Mouse (Mus musculus): ENCODE data around the gene Tkt. TPM values are rescaled to one million over a fixed set of nuclear protein-coding genes. Genes with fewer than 3 reads are reported as not detected.

Tkt gene
- polyA plus RNA-seq, 1 experiment from 2014 or later = 131 TPM

DNA sequence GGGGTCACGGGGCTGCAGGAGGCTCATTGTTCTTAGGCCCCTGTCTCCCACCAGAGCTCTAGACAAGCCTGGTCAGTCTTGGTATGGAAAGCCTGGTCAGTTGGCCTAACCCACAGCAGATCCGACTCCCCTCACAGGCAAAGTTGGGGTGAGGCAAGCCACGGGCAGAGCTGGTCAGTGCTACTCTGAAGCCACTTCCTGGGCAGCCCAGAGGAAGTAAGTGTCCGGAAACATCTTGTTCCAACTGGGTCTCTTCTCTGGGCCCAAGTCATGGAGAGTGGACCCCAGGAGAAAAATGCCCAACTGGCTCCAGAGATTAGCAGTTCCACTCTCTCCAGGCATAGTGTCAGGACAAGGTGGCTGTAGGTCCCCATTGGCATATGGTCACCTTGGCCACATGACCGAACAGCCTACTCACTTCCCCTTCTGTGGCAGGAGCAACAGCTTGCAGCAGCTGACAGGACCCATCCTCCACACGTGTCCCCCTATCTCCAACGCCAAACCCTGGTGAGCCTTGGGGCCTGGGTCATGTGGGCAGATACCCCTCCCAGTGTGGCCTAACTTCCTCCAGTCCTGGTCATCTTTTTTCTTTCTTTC, 71.9 kb downstream of the Tkt start:
- Histone ChIP-seq H3K27me3 (ENCODE audit: control insufficient read depth, insufficient read depth, low read length) (no peaks in the 10 kb centered on the region), H3K27ac (replicated peaks; ENCODE audit: low read depth, low read length) (no peak overlapping the region), H3K4me1 (ENCODE audit: control insufficient read depth, insufficient read depth, low read length) (peaks cover 2% of the 10 kb centered on the region; the same call in 1 of the 2 replicates), H3K9ac (replicated peaks; ENCODE audit: low read length) (no peak overlapping the region), H3K36me3 (replicated peaks; ENCODE audit: control insufficient read depth, insufficient read depth, low read depth, low read length) (no peaks in the 10 kb centered on the region), H3K9me3 (replicated peaks; ENCODE audit: control insufficient read depth, low read length) (no peaks in the 10 kb centered on the region), H3K4me2 (ENCODE audit: low read depth, low read length) (no peak overlapping the region), H3K4me3 (ENCODE audit: low read depth, low read length) (no peak overlapping the region)
- ATAC-seq (replicated peaks; ENCODE audit: insufficient number of reproducible peaks, low FRiP score, low TSS enrichment, low read depth) (no peak), DNase-seq (ENCODE audit: low spot score) (no peak)
- 80% methylated on average over 7 of the region's 7 CpGs for WGBS

DNA sequence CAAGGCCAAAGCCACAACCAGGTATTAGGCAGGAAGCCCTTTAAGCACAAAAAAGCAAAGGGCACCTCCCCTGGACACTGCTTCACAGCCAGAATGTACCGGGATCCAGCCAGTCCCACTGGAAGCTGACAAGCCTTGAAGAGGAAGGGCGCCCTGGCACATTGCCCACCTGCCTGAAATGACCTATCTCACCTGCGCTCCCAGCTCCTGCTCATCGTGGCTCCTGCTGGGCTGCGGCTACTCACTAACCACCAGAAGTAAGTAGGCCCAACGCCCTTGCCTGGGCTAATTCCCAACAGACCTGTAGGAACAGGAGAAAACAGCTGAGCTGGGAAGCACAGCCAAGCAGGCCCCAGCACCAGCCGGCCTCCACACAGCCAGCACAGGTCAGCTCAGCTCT, 74.0 kb downstream of the Tkt start:
- Histone ChIP-seq H3K4me2 (ENCODE audit: low read depth, low read length) (no peak overlapping the region), H3K27me3 (ENCODE audit: control insufficient read depth, insufficient read depth, low read length) (no peaks in the 10 kb centered on the region), H3K9me3 (replicated peaks; ENCODE audit: control insufficient read depth, low read length) (no peaks in the 10 kb centered on the region), H3K4me1 (ENCODE audit: control insufficient read depth, insufficient read depth, low read length) (peaks cover 7% of the 10 kb centered on the region; the same call in 1 of the 2 replicates), H3K27ac (replicated peaks; ENCODE audit: low read depth, low read length) (no peak overlapping the region), H3K9ac (replicated peaks; ENCODE audit: low read length) (no peak overlapping the region), H3K36me3 (replicated peaks; ENCODE audit: control insufficient read depth, insufficient read depth, low read depth, low read length) (no peaks in the 10 kb centered on the region), H3K4me3 (ENCODE audit: low read depth, low read length) (no peak overlapping the region)
- 85% methylated on average over 7 of the region's 7 CpGs for WGBS
- ATAC-seq (replicated peaks; ENCODE audit: insufficient number of reproducible peaks, low FRiP score, low TSS enrichment, low read depth) (no peak), DNase-seq (ENCODE audit: low spot score) (no peak)

DNA sequence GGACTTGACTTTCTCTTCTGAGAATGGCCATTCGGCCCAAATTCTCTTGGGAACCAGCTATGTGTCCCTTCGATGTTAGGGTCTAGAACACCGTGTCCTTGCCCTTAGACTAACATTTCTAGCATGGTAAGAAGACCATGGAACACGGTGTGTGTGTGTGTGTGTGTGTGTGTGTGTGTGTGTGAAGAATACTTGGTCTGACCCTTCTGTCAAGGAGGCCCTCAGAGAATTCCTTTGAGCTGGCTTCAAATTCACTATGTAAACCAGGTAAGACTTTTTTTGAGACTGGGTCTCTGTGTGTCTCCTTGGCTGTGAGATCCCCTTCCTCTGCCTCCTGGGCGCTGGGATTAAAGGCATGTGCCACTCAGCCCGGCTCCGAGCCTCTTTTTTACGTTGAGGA, 74.4 kb downstream of the Tkt start:
- 86% methylated on average over 8 of the region's 8 CpGs for WGBS
- Histone ChIP-seq H3K4me3 (ENCODE audit: low read depth, low read length) (no peak overlapping the region), H3K27ac (replicated peaks; ENCODE audit: low read depth, low read length) (no peak overlapping the region), H3K9me3 (replicated peaks; ENCODE audit: control insufficient read depth, low read length) (no peaks in the 10 kb centered on the region), H3K36me3 (replicated peaks; ENCODE audit: control insufficient read depth, insufficient read depth, low read depth, low read length) (no peaks in the 10 kb centered on the region), H3K4me1 (ENCODE audit: control insufficient read depth, insufficient read depth, low read length) (peaks cover 7% of the 10 kb centered on the region; the same call in 1 of the 2 replicates), H3K4me2 (ENCODE audit: low read depth, low read length) (no peak overlapping the region), H3K27me3 (ENCODE audit: control insufficient read depth, insufficient read depth, low read length) (no peaks in the 10 kb centered on the region), H3K9ac (replicated peaks; ENCODE audit: low read length) (no peak overlapping the region)
- ATAC-seq (replicated peaks; ENCODE audit: insufficient number of reproducible peaks, low FRiP score, low TSS enrichment, low read depth) = no peak
- no peak for DNase-seq (ENCODE audit: low spot score)

Small RNA genes within 50 kb of the gene (microRNA-seq; reads per million reads assigned to microRNA genes)
- gene Mir3076 (ENCODE audit: borderline number of aligned reads) = 5.2 reads per million, percentile 4 among the genes with 10 or more reads in this experiment

Other genes with a start within 250 kb of the Tkt start
- gene Dcp1a, start 68.8 kb upstream of the Tkt start, polyA plus RNA-seq (2014; fragmentation: Nextera tagmentation; extraction: Ambion mirVana) = 30.8 and 34.8 TPM in 2 replicates
- 0.88 and 2.2 TPM in 2 replicates for gene Cacna1d, start 56.9 kb upstream of the Tkt start, polyA plus RNA-seq (2014; fragmentation: Nextera tagmentation; extraction: Ambion mirVana)
- gene Prkcd, start 77.9 kb downstream of the Tkt start, polyA plus RNA-seq (2014; fragmentation: Nextera tagmentation; extraction: Ambion mirVana) = 30.0 and 31.7 TPM in 2 replicates
- 12.9 and 17.6 TPM in 2 replicates for gene Rft1, start 106.0 kb downstream of the Tkt start, polyA plus RNA-seq (2014; fragmentation: Nextera tagmentation; extraction: Ambion mirVana)
- 18.5 and 20.5 TPM in 2 replicates for gene Sfmbt1, start 166.5 kb downstream of the Tkt start, polyA plus RNA-seq (2014; fragmentation: Nextera tagmentation; extraction: Ambion mirVana)

Data from embryonic facial prominence, embryonic 11.5 days (tissue).